Mouse (Mus musculus): Measurements from ENCODE around the gene Reep3. TPM values are rescaled to one million over a fixed set of nuclear protein-coding genes. Genes with fewer than 3 reads are reported as not detected.

The Reep3 gene
- total and polyA plus RNA-seq, 3 experiments: 21.8 to 23.3 (median 23.2) TPM

DNA sequence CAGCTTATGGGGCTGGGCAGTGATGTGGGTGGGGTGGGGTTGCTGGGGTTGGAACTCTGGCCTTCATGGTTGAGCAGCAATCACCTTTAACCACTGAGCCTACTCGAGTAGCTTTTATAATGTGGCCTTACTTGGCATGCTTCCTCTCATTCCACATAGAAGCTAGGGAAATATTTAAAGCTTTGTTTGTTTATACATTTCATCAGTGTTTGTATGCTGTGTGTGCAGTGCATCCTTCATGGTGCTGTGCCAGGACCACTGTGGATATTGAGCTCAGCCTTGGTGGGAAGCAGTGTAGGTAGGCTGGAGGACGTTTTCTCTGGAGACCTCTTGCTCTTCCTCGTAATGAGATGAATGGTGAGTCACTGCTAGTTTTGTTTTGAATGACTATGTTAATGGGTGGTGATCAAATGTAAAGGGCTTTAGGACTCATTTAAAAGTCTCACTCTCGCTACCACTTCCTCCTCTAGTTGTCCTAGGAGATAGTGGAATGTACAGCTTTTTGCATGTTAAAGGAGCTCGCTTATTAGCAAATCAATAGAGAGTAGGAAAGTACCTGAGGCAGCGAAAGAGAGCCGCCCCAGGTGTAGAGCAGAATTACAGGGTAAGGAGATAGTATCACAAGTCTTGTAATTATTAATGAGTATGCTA lies 3.4 kb upstream of the Reep3 start (continued):
- TF ChIP-seq SIN3A (IDR thresholded peaks at IDR 0.05; ENCODE audit: low read length) (peak; percentile 85), MXI1 (IDR thresholded peaks at IDR 0.05; ENCODE audit: low read depth, low read length) (peak; percentile 40; the same call in 1 of the 2 replicates), MAZ (IDR thresholded peaks at IDR 0.05; ENCODE audit: low read depth, low read length) (peak; percentile 34; the same call in 1 of the 2 replicates), POLR2AphosphoS2 (IDR thresholded peaks at IDR 0.05; ENCODE audit: low read depth, low read length) (no peak), IRF4 (IDR thresholded peaks at IDR 0.05; ENCODE audit: low read depth, low read length) (peak; percentile 93)

- dilution Hi-C loops (cut with MboI; ENCODE audit: extremely low pct_ligation_motif_present, extremely low pct_unique_long_range_greater_than_20kb, low sequenced_read_pairs): no loop called here
- H3K27me3 ChIP-seq (replicated peaks): no peaks in the 10 kb centered on the region
- peak; percentile 25 for DNase-seq (ENCODE audit: extremely low read depth)
- peaks cover 87% of the 10 kb centered on the region for H3K79me2 ChIP-seq (replicated peaks; ENCODE audit: control insufficient read depth, extremely low read depth, insufficient read depth, poor library complexity, severe bottlenecking)
- peak overlapping the region; percentile 97 for H3K27ac ChIP-seq (ENCODE audit: insufficient read depth, low read depth)
- peaks cover 3 to 23% of the 10 kb centered on the region in 2 experiments for H3K36me3 ChIP-seq (replicated peaks in 1 of 2; ENCODE audit: control insufficient read depth in 1 of 2, insufficient read depth in 1 of 2, low read length in 1 of 2)
- in situ Hi-C loops (cut with MboI; ENCODE audit: low pct_ligation_motif_present, low pct_unique_long_range_greater_than_20kb, low sequenced_read_pairs): loop anchor here (5.0 to 25.0 kb wide), 2 partner anchors 97 to 187 kb away; no protein-coding TSS in a partner anchor
- H3K4me1 ChIP-seq (ENCODE audit: control insufficient read depth in 1 of 2, insufficient read depth in 2 of 2): peaks cover 19 to 70% of the 10 kb centered on the region in 2 experiments
- H3K4me2 ChIP-seq (ENCODE audit: insufficient read depth, low read depth, poor library complexity, severe bottlenecking): peak overlapping the region; percentile 99
- no peaks in the 10 kb centered on the region for H3K9me3 ChIP-seq (replicated peaks; ENCODE audit: low read length)
- H3K4me3 ChIP-seq (replicated peaks in 1 of 3; ENCODE audit: low read depth in 2 of 3, low read length in 2 of 3, poor library complexity in 1 of 3): peak overlapping the region; percentile 65 to 93 (median 87)
- TF ChIP-seq ZNF384 (IDR thresholded peaks at IDR 0.05; ENCODE audit: low read depth, low read length): 0 out of 2 replicates have a peak, but pooled peaks have one; percentile 4
- TF ChIP-seq NELFE (IDR thresholded peaks at IDR 0.05; ENCODE audit: low read depth, low read length): peak; percentile 33; the same call in 1 of the 2 replicates
- no peak for TF ChIP-seq MAZ (IDR thresholded peaks at IDR 0.05; ENCODE audit: low read depth, low read length)
- no peak for TF ChIP-seq TCF12 (IDR thresholded peaks at IDR 0.05; ENCODE audit: low read depth, low read length)
- 0 out of 2 replicates have a peak, but pooled peaks have one; percentile 12 for TF ChIP-seq BHLHE40 (IDR thresholded peaks at IDR 0.05; ENCODE audit: low read depth, low read length)
- peak; percentile 1; the same call in 1 of the 2 replicates for TF ChIP-seq SMC3 (IDR thresholded peaks at IDR 0.05; ENCODE audit: low read depth, low read length)
- TF ChIP-seq NRF1 (IDR thresholded peaks at IDR 0.05; ENCODE audit: low read depth, low read length): peak; percentile 60
- 0 out of 2 replicates have a peak, but pooled peaks have one; percentile 12 for TF ChIP-seq MXI1 (IDR thresholded peaks at IDR 0.05; ENCODE audit: low read depth, low read length)
- H3K9ac ChIP-seq (ENCODE audit: insufficient read depth, low read depth): peak overlapping the region; percentile 74
Observed at GRCm38 (mm10) chr10:67099183-67099929, 2.6 kb upstream of the Reep3 start.

GRCm38 (mm10) chr10:67098408-67099050 lies 1.8 kb upstream of the Reep3 start:
- in situ Hi-C loops (cut with MboI; ENCODE audit: low pct_ligation_motif_present, low pct_unique_long_range_greater_than_20kb, low sequenced_read_pairs) (loop anchor here (5.0 to 25.0 kb wide), 2 partner anchors 96 to 186 kb away; no protein-coding TSS in a partner anchor), dilution Hi-C loops (cut with MboI; ENCODE audit: extremely low pct_ligation_motif_present, extremely low pct_unique_long_range_greater_than_20kb, low sequenced_read_pairs) (no loop called here)
- H3K9ac ChIP-seq (ENCODE audit: insufficient read depth, low read depth): peak overlapping the region; percentile 74
- peak overlapping the region; percentile 65 to 93 (median 87) for H3K4me3 ChIP-seq (replicated peaks in 1 of 3; ENCODE audit: low read depth in 2 of 3, low read length in 2 of 3, poor library complexity in 1 of 3)
- peak; percentile 88 for DNase-seq (ENCODE audit: extremely low read depth)
- peak overlapping the region; percentile 97 for H3K27ac ChIP-seq (ENCODE audit: insufficient read depth, low read depth)
- peak overlapping the region; percentile 99 for H3K4me2 ChIP-seq (ENCODE audit: insufficient read depth, low read depth, poor library complexity, severe bottlenecking)
- no peaks in the 10 kb centered on the region for H3K27me3 ChIP-seq (replicated peaks)
- H3K36me3 ChIP-seq (replicated peaks in 1 of 2; ENCODE audit: control insufficient read depth in 1 of 2, insufficient read depth in 1 of 2, low read length in 1 of 2): peaks cover 3 to 23% of the 10 kb centered on the region in 2 experiments
- peaks cover 87% of the 10 kb centered on the region for H3K79me2 ChIP-seq (replicated peaks; ENCODE audit: control insufficient read depth, extremely low read depth, insufficient read depth, poor library complexity, severe bottlenecking)
- H3K4me1 ChIP-seq (ENCODE audit: control insufficient read depth in 1 of 2, insufficient read depth in 2 of 2): peaks cover 19 to 64% of the 10 kb centered on the region in 2 experiments
- H3K9me3 ChIP-seq (replicated peaks; ENCODE audit: low read length): no peaks in the 10 kb centered on the region
- TF ChIP-seq TBP (conservative IDR thresholded peaks at IDR 0.05; ENCODE audit: low read depth, low read length): 0 out of 2 replicates have a peak, but pooled peaks have one; percentile 7
- TF ChIP-seq MAX (IDR thresholded peaks at IDR 0.05; ENCODE audit: low read length): no peak
- no peak for TF ChIP-seq ZMIZ1 (IDR thresholded peaks at IDR 0.05; ENCODE audit: low read depth, low read length)
- TF ChIP-seq KAT2A (IDR thresholded peaks at IDR 0.05; ENCODE audit: insufficient replicate concordance, low read length): no peak
- no peak for TF ChIP-seq MEF2A (IDR thresholded peaks at IDR 0.05; ENCODE audit: borderline replicate concordance, low read depth, low read length)
- TF ChIP-seq PAX5 (IDR thresholded peaks at IDR 0.05; ENCODE audit: low read length): no peak
- TF ChIP-seq NRF1 (IDR thresholded peaks at IDR 0.05; ENCODE audit: low read depth, low read length): no peak
- TF ChIP-seq CHD2 (IDR thresholded peaks at IDR 0.05; ENCODE audit: low read length): no peak
- no peak for TF ChIP-seq TCF12 (IDR thresholded peaks at IDR 0.05; ENCODE audit: low read depth, low read length)
- no peak for TF ChIP-seq JUN (IDR thresholded peaks at IDR 0.05; ENCODE audit: insufficient read depth, low read depth, low read length)
- no peak for TF ChIP-seq ZC3H11A (IDR thresholded peaks at IDR 0.05; ENCODE audit: low read depth, low read length)
- no peak for TF ChIP-seq POLR2A (IDR thresholded peaks at IDR 0.05; ENCODE audit: low read depth, low read length)
- TF ChIP-seq UBTF (IDR thresholded peaks at IDR 0.05; ENCODE audit: low read depth, low read length): no peak
- no peak for TF ChIP-seq SMC3 (IDR thresholded peaks at IDR 0.05; ENCODE audit: low read depth, low read length)
- 0 out of 2 replicates have a peak, but pooled peaks have one; percentile 26 for TF ChIP-seq CHD1 (IDR thresholded peaks at IDR 0.05; ENCODE audit: low read depth, low read length)
- TF ChIP-seq GABPA (IDR thresholded peaks at IDR 0.05; ENCODE audit: insufficient replicate concordance, low read depth, low read length): no peak
- no peak for TF ChIP-seq IRF4 (IDR thresholded peaks at IDR 0.05; ENCODE audit: low read depth, low read length)
- TF ChIP-seq MYC (IDR thresholded peaks at IDR 0.05; ENCODE audit: low read depth, low read length): no peak

Data from CH12.LX (cell line).